Mouse (Mus musculus) lung, postnatal 0 days (tissue): Measurements from ENCODE around the gene Mfap1b.

Experiments used
- CTCF ChIP-seq: IDR thresholded peaks from 2 replicates; pipeline ENCODE4 v1.5.1; 2016; ENCODE audit warnings: antibody characterized with exemption, mild to moderate bottlenecking
- EP300 ChIP-seq: IDR thresholded peaks from 2 replicates; pipeline ENCODE4 v1.6.1; 2016; ENCODE audit warnings: antibody characterized with exemption, mild to moderate bottlenecking, control low read depth

- TF ChIP-seq EP300 (no peak), CTCF (no peak)
These were observed 24.3 kb downstream of the Mfap1b start for GRCm38 (mm10) chr2:121449545-121450011.
